Mouse (Mus musculus) gastrocnemius, adult 18-20 months (tissue): ENCODE measurements at regions not wholly inside any gene's neighbourhood (a gene's known extent, or its start where the extent isn't known, plus 50 kb on each side); places are given as distances from the start of the nearest gene placed in this dataset.

Experiments used
- DNase-seq: peaks from one replicate; pipeline ENCODE4 v3.0.0; 2021; ENCODE audit warnings: low spot score

GRCm38 (mm10) chr12:77970026-77970425, 224.0 kb upstream of the Gm6657 start:
- no peak for DNase-seq

DNA sequence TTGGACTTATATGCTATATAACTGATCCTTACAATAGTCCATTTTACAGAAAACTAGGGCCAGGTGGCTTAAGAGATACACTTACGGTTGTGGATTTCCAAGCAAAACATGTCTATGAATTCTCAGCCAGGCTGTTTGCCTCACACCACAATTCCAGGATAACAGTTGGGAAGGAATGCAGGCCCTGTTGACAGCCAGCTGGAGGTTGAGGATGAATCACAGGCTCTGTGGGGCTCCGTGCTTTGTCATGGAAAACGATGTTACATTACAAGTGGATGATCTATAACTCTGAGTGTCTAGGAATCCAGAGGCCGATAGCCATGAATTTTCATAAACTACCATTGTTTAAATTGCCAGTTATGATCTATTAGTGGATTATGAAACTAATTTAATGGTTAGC, 221.9 kb upstream of the Gm6657 start:
- DNase-seq: no peak

- DNase-seq: no peak
Observed at GRCm38 (mm10) chr12:77976952-77977351, 217.1 kb upstream of the Gm6657 start.

- no peak for DNase-seq
Observed at GRCm38 (mm10) chr12:77986738-77987137, 207.3 kb upstream of the Gm6657 start.

GRCm38 (mm10) chr12:77989766-77990165, 204.3 kb upstream of the Gm6657 start:
- no peak for DNase-seq

GRCm38 (mm10) chr12:77991627-77992026, 202.4 kb upstream of the Gm6657 start:
- DNase-seq: no peak

GRCm38 (mm10) chr12:77994176-77994575, 199.9 kb upstream of the Gm6657 start:
- no peak for DNase-seq

GRCm38 (mm10) chr12:77997916-77998315, 196.1 kb upstream of the Gm6657 start:
- DNase-seq: no peak

DNA sequence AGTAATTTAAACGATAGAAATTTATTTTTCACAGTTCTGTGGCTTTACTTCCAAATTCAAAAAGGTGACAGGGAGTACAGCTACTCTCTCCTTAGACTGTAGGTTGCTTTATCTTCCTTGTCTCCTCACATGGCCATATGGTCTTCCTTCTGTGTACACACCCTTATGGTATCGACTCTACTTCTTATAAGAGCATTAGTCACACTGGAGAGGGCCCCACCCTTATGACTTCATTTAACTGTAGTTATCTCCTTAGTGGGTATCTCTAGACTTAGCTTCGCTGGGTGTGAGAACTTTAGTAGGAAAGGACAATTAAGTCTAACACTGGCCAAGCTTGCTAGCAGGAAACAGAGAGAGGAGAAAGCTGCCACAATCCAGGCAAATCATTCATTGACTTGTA, 193.6 kb upstream of the Gm6657 start:
- no peak for DNase-seq

- DNase-seq: no peak
Observed at GRCm38 (mm10) chr12:78001846-78002245, 192.2 kb upstream of the Gm6657 start.

DNA sequence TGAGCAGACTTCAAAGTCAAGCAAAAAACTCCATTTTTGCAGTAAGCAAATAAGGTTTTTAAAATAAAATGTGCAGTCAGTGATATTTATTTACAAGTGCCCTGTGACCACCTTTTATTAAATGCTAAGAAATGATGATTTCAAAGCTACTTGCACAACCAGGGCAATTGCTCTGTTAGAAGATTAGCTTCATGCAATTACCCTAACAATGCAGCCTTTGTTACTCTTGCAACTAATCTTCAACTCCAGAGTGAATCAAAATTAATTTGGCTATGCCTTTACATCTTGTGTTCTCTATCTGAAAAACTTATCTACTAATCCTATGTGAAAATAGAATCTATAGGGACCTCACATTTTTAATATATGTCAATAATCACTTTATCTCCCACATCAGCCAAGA, 160.3 kb upstream of the Gm6657 start:
- DNase-seq: no peak

DNA sequence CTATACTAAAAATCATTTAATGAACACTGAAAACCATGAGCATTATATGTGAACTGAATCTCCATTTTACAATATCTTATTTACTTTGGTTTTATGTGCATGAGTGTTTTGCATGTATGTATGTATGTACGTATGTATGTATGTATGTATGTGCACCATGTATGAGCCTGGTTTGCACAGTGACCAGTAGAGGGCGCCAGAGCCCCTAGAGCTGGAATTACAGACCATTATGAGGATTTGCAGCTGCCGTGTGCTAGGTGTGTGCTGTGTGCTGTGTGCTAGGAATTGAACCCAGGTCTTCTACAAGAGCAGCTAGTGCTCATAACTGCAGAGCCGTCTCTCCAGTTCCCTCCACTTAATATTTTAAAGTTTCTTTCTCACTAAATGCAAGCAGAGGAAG, 147.5 kb upstream of the Gm6657 start:
- no peak for DNase-seq

GRCm38 (mm10) chr12:78055956-78056355, 138.1 kb upstream of the Gm6657 start:
- peak; percentile 28 for DNase-seq

GRCm38 (mm10) chr12:78057166-78057565, 136.9 kb upstream of the Gm6657 start:
- no peak for DNase-seq

DNA sequence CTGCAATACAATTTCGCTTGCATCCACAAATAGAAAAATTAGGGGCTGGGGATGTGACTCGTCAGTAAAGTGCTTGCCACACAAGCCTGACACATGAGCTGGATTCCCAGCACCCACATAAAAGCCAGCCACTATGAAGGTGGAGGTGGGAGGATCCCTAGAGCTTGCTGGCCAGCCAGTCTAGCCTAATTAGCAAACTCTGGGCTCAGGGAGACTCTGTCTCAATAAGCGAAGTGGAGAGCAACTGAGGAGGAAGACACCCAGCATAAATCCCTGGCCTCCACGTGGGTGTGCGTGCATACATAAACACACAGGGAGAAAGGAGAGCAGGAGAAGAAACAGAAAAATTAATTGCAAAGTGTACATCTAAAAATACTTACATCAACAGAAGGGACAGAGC, 134.1 kb upstream of the Gm6657 start:
- DNase-seq: no peak

DNA sequence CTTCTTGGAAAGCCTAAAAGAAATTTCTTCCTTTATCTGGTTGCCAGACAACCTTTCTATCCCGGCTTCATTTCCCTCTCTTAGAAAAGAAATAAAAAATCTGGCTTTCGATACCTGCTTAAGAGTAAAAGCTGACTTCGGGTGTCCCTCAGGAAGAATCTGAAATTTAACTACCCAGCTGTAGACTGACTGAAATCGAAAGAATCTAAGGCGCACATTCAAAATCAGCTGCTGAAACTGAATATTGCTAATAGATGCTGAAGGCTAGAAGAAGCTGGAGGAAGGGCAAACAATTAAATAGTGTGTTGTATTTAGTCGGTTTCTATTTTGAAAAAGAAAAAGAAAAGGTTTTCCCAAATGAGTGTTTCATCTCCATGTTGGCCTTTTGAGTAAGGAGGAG, 128.0 kb upstream of the Gm6657 start:
- no peak for DNase-seq

- DNase-seq: no peak
Observed at GRCm38 (mm10) chr12:78072935-78073334, 121.1 kb upstream of the Gm6657 start.

DNA sequence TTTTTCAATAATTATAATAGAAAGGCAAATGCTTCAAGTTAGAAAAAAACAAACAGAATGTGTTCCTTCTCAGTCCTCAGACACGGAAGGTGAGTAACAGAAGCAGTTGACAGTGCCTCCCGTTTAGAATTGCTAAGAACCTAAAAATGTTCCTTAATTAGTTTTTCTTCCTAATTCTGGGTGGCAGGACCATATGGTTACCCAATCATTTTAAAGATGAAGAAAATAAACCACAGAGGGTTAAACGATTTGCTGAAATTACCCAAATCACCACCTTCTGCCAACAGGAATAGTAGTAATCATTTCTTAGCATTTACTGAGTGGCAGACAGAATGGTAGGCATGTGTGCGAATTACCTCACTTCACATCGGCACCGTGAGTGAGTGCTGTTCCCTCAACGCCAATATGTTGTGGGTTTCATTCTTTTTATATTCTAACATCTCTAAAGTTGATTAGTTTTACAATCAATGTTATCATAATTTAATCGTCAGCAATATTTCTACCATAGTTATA, 119.7 kb upstream of the Gm6657 start:
- DNase-seq: no peak

DNA sequence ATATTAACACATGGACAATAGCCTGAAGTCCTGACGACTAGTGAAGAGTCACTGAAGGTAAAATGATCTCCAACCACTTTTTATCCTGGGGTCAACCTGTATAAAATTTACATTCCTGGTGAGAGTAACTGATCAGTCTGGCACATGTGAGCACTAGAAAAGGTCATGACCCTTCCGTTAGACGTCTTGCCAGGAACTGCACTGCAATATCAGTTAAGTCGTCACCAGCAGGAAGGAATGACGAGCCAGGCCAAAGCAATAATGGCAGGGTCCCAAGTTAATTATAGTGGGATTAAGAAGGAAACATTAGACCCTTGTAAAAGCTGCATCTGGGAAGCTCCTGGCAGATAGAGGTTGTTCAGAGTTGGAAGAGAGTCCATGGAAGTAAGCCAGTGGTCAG, 116.8 kb upstream of the Gm6657 start:
- peak; percentile 30 for DNase-seq

GRCm38 (mm10) chr12:78082163-78082562, 111.9 kb upstream of the Gm6657 start:
- DNase-seq: no peak

GRCm38 (mm10) chr12:78086016-78086415, 108.0 kb upstream of the Gm6657 start:
- DNase-seq: no peak

DNA sequence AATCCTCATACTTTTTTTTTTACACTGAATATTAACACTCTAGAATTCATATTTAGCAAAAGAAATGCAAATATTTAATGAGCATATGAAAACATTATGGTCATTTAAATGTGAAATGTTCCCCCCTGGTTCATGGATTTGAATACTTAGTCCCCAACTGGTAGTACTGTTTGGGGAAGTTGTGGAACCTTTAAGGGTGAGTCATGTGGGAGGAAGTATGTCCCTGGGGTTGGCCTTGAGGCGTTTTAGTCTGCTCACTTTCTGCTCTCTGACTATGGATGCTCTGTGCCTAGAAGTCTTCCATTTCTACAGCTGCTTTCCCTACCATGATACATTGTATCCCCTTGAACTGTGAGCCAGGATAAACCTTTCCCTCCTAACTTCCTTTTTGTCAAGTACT, 106.1 kb upstream of the Gm6657 start:
- no peak for DNase-seq

DNA sequence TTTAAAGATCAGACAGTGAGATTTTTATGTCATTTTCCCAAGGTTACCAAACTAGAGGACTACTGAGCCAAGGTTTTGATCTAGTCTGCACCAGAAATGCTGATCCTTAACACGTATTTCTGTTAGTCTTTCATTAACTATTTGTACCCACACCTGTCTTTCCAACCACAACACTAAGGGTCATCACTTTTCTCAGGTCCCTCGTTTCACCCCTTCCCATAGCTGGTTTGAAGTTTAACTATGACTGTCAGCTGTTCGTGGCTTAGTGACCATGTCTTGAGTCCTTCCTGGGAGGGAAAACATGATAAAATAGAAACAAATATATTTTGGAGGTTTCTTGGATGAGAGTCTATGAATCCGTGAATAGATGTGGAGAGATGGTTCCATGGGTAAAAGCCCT, 99.6 kb upstream of the Gm6657 start:
- DNase-seq: no peak

GRCm38 (mm10) chr12:78095352-78095751, 98.7 kb upstream of the Gm6657 start:
- DNase-seq: no peak
